Mouse (Mus musculus) E14TG2a.4 (cell line): ENCODE results near the gene Fras1.

Experiments used
- H3K27me3 ChIP-seq: 2 replicates; pipeline ENCODE4 v1.6.1; 2014; ENCODE audit warnings: low read length, control low read depth; ENCODE audit not compliant: insufficient read depth
- H3K36me3 ChIP-seq: 2 replicates; pipeline ENCODE4 v1.6.1; 2014; ENCODE audit warnings: low read length, control low read depth; ENCODE audit not compliant: insufficient read depth
- H3K4me1 ChIP-seq: replicated peaks from 2 replicates; pipeline ENCODE4 v1.6.1; 2014; ENCODE audit warnings: low read depth, low read length, control low read depth
- H3K4me3 ChIP-seq: replicated peaks from 2 replicates; pipeline ENCODE4 v1.5.1; 2014; ENCODE audit warnings: mild to moderate bottlenecking, low read length
- H3K9me3 ChIP-seq: 2 replicates; pipeline ENCODE4 v1.6.1; 2014; ENCODE audit warnings: low read length, control low read depth
- CTCF ChIP-seq: conservative IDR thresholded peaks from 2 replicates; pipeline ENCODE4 v1.5.1; 2014; ENCODE audit warnings: low read length
- NANOG ChIP-seq: IDR thresholded peaks from 2 replicates; pipeline ENCODE4 v1.6.1; 2014; ENCODE audit warnings: borderline replicate concordance, low read length, mixed read lengths
- POU5F1 ChIP-seq: IDR thresholded peaks from 2 replicates; pipeline ENCODE4 v1.6.1; 2014; ENCODE audit warnings: low read length, borderline replicate concordance

Fras1 gene

DNA sequence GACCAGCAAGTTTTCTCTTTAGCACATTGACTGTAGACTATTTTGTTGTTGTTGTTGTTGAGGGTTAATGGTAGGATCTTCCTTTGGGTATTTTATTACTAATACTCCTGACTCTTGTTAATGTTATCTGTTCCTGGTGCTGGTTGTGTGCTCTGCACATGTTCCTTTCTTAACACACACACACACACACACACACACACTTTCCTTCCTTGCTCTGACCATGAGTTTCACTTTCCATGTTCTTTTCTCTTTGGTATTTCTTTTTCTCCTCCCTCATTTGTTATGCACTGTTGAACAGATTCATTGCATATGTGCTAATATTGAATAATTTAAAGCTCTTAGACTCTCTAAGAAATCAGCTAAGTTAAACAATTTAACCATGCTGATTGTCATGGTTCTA is 105.2 kb downstream of the Fras1 start:
- no peaks in the 10 kb centered on the region for H3K27me3 ChIP-seq
- H3K9me3 ChIP-seq = no peaks in the 10 kb centered on the region
- no peak for TF ChIP-seq POU5F1
- TF ChIP-seq NANOG = no peak
- no peak for TF ChIP-seq CTCF

GRCm38 (mm10) chr5:96481159-96481558 is 107.4 kb downstream of the Fras1 start:
- Histone ChIP-seq H3K4me1 (no peaks in the 10 kb centered on the region), H3K36me3 (no peaks in the 10 kb centered on the region), H3K27me3 (no peaks in the 10 kb centered on the region), H3K9me3 (no peaks in the 10 kb centered on the region), H3K4me3 (no peak overlapping the region)
- TF ChIP-seq POU5F1 (no peak), CTCF (no peak)

More for the DNA sequence above, 105.2 kb downstream of the Fras1 start:
- Histone ChIP-seq H3K4me3 (no peak overlapping the region), H3K36me3 (no peaks in the 10 kb centered on the region), H3K4me1 (no peaks in the 10 kb centered on the region)

GRCm38 (mm10) chr5:96482054-96482453 is 108.3 kb downstream of the Fras1 start:
- H3K9me3 ChIP-seq = no peaks in the 10 kb centered on the region
- H3K27me3 ChIP-seq = no peaks in the 10 kb centered on the region
- no peak for TF ChIP-seq NANOG
- no peak for TF ChIP-seq CTCF
- TF ChIP-seq POU5F1 = no peak
- no peaks in the 10 kb centered on the region for H3K4me1 ChIP-seq
- H3K4me3 ChIP-seq = no peak overlapping the region
- H3K36me3 ChIP-seq = no peaks in the 10 kb centered on the region

DNA sequence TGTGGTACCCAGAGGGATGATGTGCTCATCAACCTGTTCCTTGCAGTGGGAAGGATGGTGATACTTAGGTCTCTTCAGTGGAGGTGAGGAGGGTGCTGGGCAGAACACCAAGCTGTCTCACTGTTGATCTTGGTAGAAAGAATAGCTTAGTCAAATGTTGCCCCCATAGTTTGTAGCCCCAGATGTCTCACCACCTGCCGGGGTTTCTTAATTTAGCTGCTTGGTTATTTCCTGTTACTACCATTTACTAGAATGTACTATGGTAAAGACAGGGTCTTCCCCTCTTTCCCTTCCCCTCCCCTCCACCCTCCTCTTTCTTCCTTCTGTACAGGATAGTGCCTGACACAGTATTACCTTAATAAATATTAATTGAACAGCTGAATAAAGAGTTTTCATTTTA is 118.7 kb downstream of the Fras1 start:
- H3K4me3 ChIP-seq = no peak overlapping the region
- TF ChIP-seq POU5F1 (no peak), NANOG (no peak), CTCF (no peak)
- no peaks in the 10 kb centered on the region for H3K9me3 ChIP-seq
- H3K27me3 ChIP-seq = no peaks in the 10 kb centered on the region
- no peaks in the 10 kb centered on the region for H3K4me1 ChIP-seq
- H3K36me3 ChIP-seq = no peaks in the 10 kb centered on the region

- TF ChIP-seq CTCF (no peak), NANOG (no peak), POU5F1 (no peak)
- no peaks in the 10 kb centered on the region for H3K4me1 ChIP-seq
- no peak overlapping the region for H3K4me3 ChIP-seq
- no peaks in the 10 kb centered on the region for H3K9me3 ChIP-seq
- H3K27me3 ChIP-seq = no peaks in the 10 kb centered on the region
- no peaks in the 10 kb centered on the region for H3K36me3 ChIP-seq
These were observed 120.9 kb downstream of the Fras1 start for GRCm38 (mm10) chr5:96494502-96495292.

- peaks cover 9% of the 10 kb centered on the region for H3K4me1 ChIP-seq
- H3K4me3 ChIP-seq = no peak overlapping the region
- no peaks in the 10 kb centered on the region for H3K9me3 ChIP-seq
- no peaks in the 10 kb centered on the region for H3K27me3 ChIP-seq
- no peaks in the 10 kb centered on the region for H3K36me3 ChIP-seq
- TF ChIP-seq POU5F1 (no peak), NANOG (no peak), CTCF (no peak)
These were observed 124.3 kb downstream of the Fras1 start for GRCm38 (mm10) chr5:96498083-96498482.

GRCm38 (mm10) chr5:96501783-96502182 is 128.0 kb downstream of the Fras1 start:
- H3K27me3 ChIP-seq = no peaks in the 10 kb centered on the region
- peaks cover 9% of the 10 kb centered on the region for H3K4me1 ChIP-seq
- no peaks in the 10 kb centered on the region for H3K9me3 ChIP-seq
- no peak overlapping the region for H3K4me3 ChIP-seq
- TF ChIP-seq CTCF (no peak), NANOG (no peak), POU5F1 (no peak)
- no peaks in the 10 kb centered on the region for H3K36me3 ChIP-seq

GRCm38 (mm10) chr5:96502400-96502799 is 128.6 kb downstream of the Fras1 start:
- no peaks in the 10 kb centered on the region for H3K36me3 ChIP-seq

DNA sequence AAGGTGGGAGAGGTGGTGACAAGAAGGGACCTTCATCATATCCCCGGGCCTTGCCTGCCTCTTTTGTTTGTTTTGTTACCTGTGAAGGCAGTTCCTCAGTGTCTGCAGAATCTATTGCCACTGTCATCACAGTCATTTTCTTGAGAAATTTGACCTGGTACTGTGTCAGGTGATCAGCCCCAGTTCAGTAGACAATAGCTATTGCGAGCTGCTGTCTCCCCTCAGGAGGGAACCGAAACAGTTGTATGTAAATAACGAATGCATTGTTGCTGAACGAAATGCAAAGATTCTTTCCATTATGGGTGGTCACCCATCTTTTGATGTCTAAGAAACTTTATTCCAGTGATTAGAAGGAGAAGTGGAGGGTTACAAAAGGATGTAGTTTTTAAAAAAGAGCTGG is 137.2 kb downstream of the Fras1 start:
- TF ChIP-seq NANOG (no peak), POU5F1 (no peak), CTCF (no peak)
- H3K4me3 ChIP-seq = no peak overlapping the region
- no peaks in the 10 kb centered on the region for H3K9me3 ChIP-seq
- H3K36me3 ChIP-seq = no peaks in the 10 kb centered on the region
- no peaks in the 10 kb centered on the region for H3K27me3 ChIP-seq
- H3K4me1 ChIP-seq = peaks cover 7% of the 10 kb centered on the region; the same call in 1 of the 2 replicates

More at GRCm38 (mm10) chr5:96502400-96502799, 128.6 kb downstream of the Fras1 start:
- H3K27me3 ChIP-seq = no peaks in the 10 kb centered on the region
- H3K4me3 ChIP-seq = no peak overlapping the region
- H3K9me3 ChIP-seq = no peaks in the 10 kb centered on the region
- no peak for TF ChIP-seq NANOG
- TF ChIP-seq POU5F1 = no peak
- H3K4me1 ChIP-seq = peaks cover 9% of the 10 kb centered on the region
